Mouse (Mus musculus) CH12.LX (cell line): Measurements from ENCODE around the gene Plppr5. TPM values are rescaled to one million over a fixed set of nuclear protein-coding genes. Genes with fewer than 3 reads are reported as not detected.

ENCODE experiments used
- DNase-seq: peaks from one replicate; pipeline ENCODE4 v3.0.0-alpha.2; 2013; ENCODE audit errors: extremely low read depth
- H3K27ac ChIP-seq: 2 replicates; pipeline ENCODE4 v1.5.1; 2012; ENCODE audit warnings: low read depth, mild to moderate bottlenecking, control low read depth, moderate library complexity; ENCODE audit not compliant: insufficient read depth
- H3K27me3 ChIP-seq: replicated peaks from 2 replicates; pipeline ENCODE3; 2012; ENCODE audit warnings: inconsistent platforms
- H3K36me3 ChIP-seq, 2 experiments: replicated peaks in 1 of 2; 2 replicates each; pipeline versions ENCODE3 to v1.6.1; 2012; ENCODE audit warnings: inconsistent platforms in 1 of 2, low read length in 1 of 2, mild to moderate bottlenecking in 1 of 2, mixed read lengths in 1 of 2, moderate library complexity in 1 of 2; ENCODE audit not compliant: control insufficient read depth in 1 of 2, insufficient read depth in 1 of 2
- H3K4me1 ChIP-seq, 2 experiments: 2 replicates each; pipeline ENCODE4 v1.6.1; 2012; ENCODE audit warnings: inconsistent platforms in 1 of 2, moderate library complexity in 1 of 2; ENCODE audit not compliant: insufficient read depth in 2 of 2, control insufficient read depth in 1 of 2
- H3K4me2 ChIP-seq: 2 replicates; pipeline ENCODE4 v1.6.1; 2012; ENCODE audit warnings: low read depth, mild to moderate bottlenecking, control low read depth; ENCODE audit not compliant: poor library complexity, insufficient read depth, severe bottlenecking
- H3K4me3 ChIP-seq, 3 experiments: fragments of 150-350 bp in 1 of 3; sonication (generic) in 1 of 3; replicated peaks in 1 of 3; 2 replicates each; pipeline versions ENCODE3 to v1.5.1; 2011 to 2012; ENCODE audit warnings: low read depth in 2 of 3, low read length in 2 of 3, mild to moderate bottlenecking in 2 of 3, moderate library complexity in 2 of 3, control low read depth in 1 of 3, improper control_type of control experiment in 1 of 3, inconsistent platforms in 1 of 3, mixed read lengths in 1 of 3; ENCODE audit not compliant: poor library complexity in 1 of 3
- H3K79me2 ChIP-seq: replicated peaks from 2 replicates; pipeline ENCODE4 v1.6.1; 2012; ENCODE audit warnings: mild to moderate bottlenecking, moderate library complexity; ENCODE audit not compliant: control insufficient read depth, poor library complexity, insufficient read depth, severe bottlenecking; ENCODE audit errors: extremely low read depth
- H3K9ac ChIP-seq: 2 replicates; pipeline ENCODE4 v1.6.1; 2012; ENCODE audit warnings: low read depth, mild to moderate bottlenecking, control low read depth, moderate library complexity; ENCODE audit not compliant: insufficient read depth
- H3K9me3 ChIP-seq: replicated peaks from 2 replicates; pipeline ENCODE3; 2012; ENCODE audit warnings: low read length, inconsistent platforms, mixed read lengths
- BHLHE40 ChIP-seq: IDR thresholded peaks from 2 replicates; pipeline ENCODE4 v1.6.1; 2011; ENCODE audit warnings: mild to moderate bottlenecking, low read depth, low read length, improper control_type of control experiment
- CHD2 ChIP-seq: IDR thresholded peaks from 2 replicates; pipeline ENCODE4 v1.6.1; 2011; ENCODE audit warnings: low read length, improper control_type of control experiment
- CTCF ChIP-seq, 2 experiments: IDR thresholded peaks in 1 of 2; conservative IDR thresholded peaks in 1 of 2; 2 replicates each; pipeline ENCODE4 v1.5.1; 2011 to 2012; ENCODE audit warnings: low read depth in 2 of 2, low read length in 2 of 2, improper control_type of control experiment in 1 of 2, inconsistent platforms in 1 of 2, mild to moderate bottlenecking in 1 of 2, moderate library complexity in 1 of 2
- E2F4 ChIP-seq: IDR thresholded peaks from 2 replicates; pipeline ENCODE4 v1.6.1; 2011; ENCODE audit warnings: low read depth, low read length, improper control_type of control experiment; ENCODE audit not compliant: insufficient replicate concordance
- ELF1 ChIP-seq: IDR thresholded peaks from 2 replicates; pipeline ENCODE4 v1.6.1; 2014; ENCODE audit warnings: low read depth, mild to moderate bottlenecking, inconsistent platforms, low read length, improper control_type of control experiment
- EP300 ChIP-seq: IDR thresholded peaks from 2 replicates; pipeline ENCODE4 v1.6.1; 2011; ENCODE audit warnings: low read length, improper control_type of control experiment
- IRF4 ChIP-seq: IDR thresholded peaks from 2 replicates; pipeline ENCODE4 v1.6.1; 2014; ENCODE audit warnings: low read depth, mild to moderate bottlenecking, inconsistent platforms, low read length, improper control_type of control experiment
- MAFK ChIP-seq: IDR thresholded peaks from 2 replicates; pipeline ENCODE4 v1.6.1; 2011; ENCODE audit warnings: low read length, improper control_type of control experiment; ENCODE audit not compliant: insufficient replicate concordance
- NELFE ChIP-seq: IDR thresholded peaks from 2 replicates; pipeline ENCODE4 v1.6.1; 2011; ENCODE audit warnings: low read depth, low read length, improper control_type of control experiment
- NRF1 ChIP-seq: IDR thresholded peaks from 2 replicates; pipeline ENCODE4 v1.6.1; 2014; ENCODE audit warnings: low read depth, mild to moderate bottlenecking, inconsistent platforms, low read length, improper control_type of control experiment, moderate library complexity
- POLR2A ChIP-seq: IDR thresholded peaks from 2 replicates; pipeline ENCODE4 v1.6.1; 2011; ENCODE audit warnings: low read depth, mild to moderate bottlenecking, improper control_type of control experiment, low read length
- POLR2AphosphoS2 ChIP-seq: IDR thresholded peaks from 2 replicates; pipeline ENCODE4 v1.6.1; 2011; ENCODE audit warnings: low read depth, low read length, improper control_type of control experiment
- RCOR1 ChIP-seq: conservative IDR thresholded peaks from 2 replicates; pipeline ENCODE4 v1.6.1; 2012; ENCODE audit warnings: low read depth, mild to moderate bottlenecking, inconsistent platforms, low read length, improper control_type of control experiment
- SIN3A ChIP-seq: IDR thresholded peaks from 2 replicates; pipeline ENCODE4 v1.6.1; 2012; ENCODE audit warnings: low read length, improper control_type of control experiment, inconsistent platforms
- SMC3 ChIP-seq: IDR thresholded peaks from 2 replicates; pipeline ENCODE4 v1.6.1; 2011; ENCODE audit warnings: low read depth, low read length, improper control_type of control experiment
- TBP ChIP-seq: conservative IDR thresholded peaks from 2 replicates; pipeline ENCODE4 v1.6.1; 2011; ENCODE audit warnings: low read depth, low read length, improper control_type of control experiment
- TCF12 ChIP-seq: IDR thresholded peaks from 2 replicates; pipeline ENCODE4 v1.6.1; 2014; ENCODE audit warnings: low read depth, mild to moderate bottlenecking, inconsistent platforms, low read length, improper control_type of control experiment
- ZC3H11A ChIP-seq: IDR thresholded peaks from 2 replicates; pipeline ENCODE4 v1.6.1; 2012; ENCODE audit warnings: low read depth, mild to moderate bottlenecking, inconsistent platforms, low read length, improper control_type of control experiment
- ZKSCAN1 ChIP-seq: IDR thresholded peaks from 2 replicates; pipeline ENCODE4 v1.6.1; 2012; ENCODE audit warnings: low read depth, inconsistent platforms, low read length, improper control_type of control experiment, borderline replicate concordance
- ZMIZ1 ChIP-seq: IDR thresholded peaks from 2 replicates; pipeline ENCODE4 v1.6.1; 2012; ENCODE audit warnings: low read depth, mild to moderate bottlenecking, inconsistent platforms, low read length, improper control_type of control experiment
- ZNF384 ChIP-seq: IDR thresholded peaks from 2 replicates; pipeline ENCODE4 v1.6.1; 2012; ENCODE audit warnings: low read depth, low read length, improper control_type of control experiment, inconsistent platforms
- dilution Hi-C: fragments of 300-500 bp; cut with MboI; formaldehyde crosslinking; loops from 2 replicates; pipeline ENCODE4 v1.14.3; 2020; ENCODE audit warnings: low sequenced_read_pairs; ENCODE audit not compliant: extremely low pct_unique_long_range_greater_than_20kb, extremely low pct_ligation_motif_present
- in situ Hi-C: fragments of 300-500 bp; cut with MboI; formaldehyde crosslinking; loops from 3 replicates; pipeline ENCODE4 v1.14.3; 2019; ENCODE audit warnings: low sequenced_read_pairs, low pct_ligation_motif_present, low pct_unique_long_range_greater_than_20kb, mixed read lengths
- polyA plus RNA-seq: library from polyadenylated mRNA; unstranded; fragments of >175 nt; gene quantifications from 2 replicates; pipeline ENCODE4 v1.2.1, GENCODE M21; 2012; ENCODE audit warnings: low read depth; ENCODE audit not compliant: insufficient read length
- total RNA-seq, 2 experiments: library from RNA; depleted of rRNA; stranded (reverse); fragments of 300-350 nt in 1 of 2; fragments of >200 nt in 1 of 2; gene quantifications; 2 replicates each; pipeline ENCODE4 v1.2.3; 2012 to 2014

Plppr5 gene
- total and polyA plus RNA-seq, 3 experiments, result not detected

DNA sequence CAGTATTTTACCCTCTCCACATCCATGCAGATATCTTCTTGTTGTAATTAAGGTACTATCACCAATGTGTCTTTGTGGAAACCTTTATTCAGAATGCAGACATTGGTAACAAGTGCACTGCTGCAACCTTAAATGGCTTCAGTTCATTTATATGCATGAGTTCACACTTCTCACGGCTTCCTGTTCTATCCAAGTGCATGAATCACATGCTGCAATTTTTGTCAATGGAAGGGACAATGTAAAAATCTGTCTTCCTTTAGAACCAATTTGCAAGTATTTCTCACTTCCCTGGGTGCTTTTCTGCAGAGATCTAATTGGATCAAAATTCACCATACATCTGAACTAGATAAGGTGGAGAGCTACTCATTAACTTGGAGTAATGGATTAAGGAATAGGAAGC is 27.8 kb downstream of the Plppr5 start:
- H3K27me3 ChIP-seq, result no peaks in the 10 kb centered on the region
- no peak overlapping the region for H3K4me2 ChIP-seq
- H3K4me1 ChIP-seq, result peaks cover 0 to 6% of the 10 kb centered on the region in 2 experiments; a peak in 1 of 4 replicates
- in situ Hi-C loops, result no loop called here
- dilution Hi-C loops, result no loop called here
- H3K4me3 ChIP-seq, result no peak overlapping the region
- TF ChIP-seq TBP, result no peak
- TF ChIP-seq ZC3H11A, result no peak
- no peak for TF ChIP-seq POLR2A
- no peak for TF ChIP-seq BHLHE40
- no peak for TF ChIP-seq NRF1
- no peak for TF ChIP-seq POLR2AphosphoS2
- TF ChIP-seq ELF1, result no peak
- no peak for TF ChIP-seq MAFK
- TF ChIP-seq SMC3, result no peak
- TF ChIP-seq RCOR1, result no peak
- no peak for TF ChIP-seq CHD2
- no peak for TF ChIP-seq TCF12
- no peak for TF ChIP-seq ZKSCAN1
- no peak for TF ChIP-seq IRF4
- TF ChIP-seq NELFE, result no peak
- no peak for TF ChIP-seq SIN3A
- no peak for TF ChIP-seq EP300
- TF ChIP-seq ZNF384, result no peak
- H3K9ac ChIP-seq, result no peak overlapping the region
- H3K9me3 ChIP-seq, result no peaks in the 10 kb centered on the region
- DNase-seq, result no peak
- H3K36me3 ChIP-seq, result no peaks in the 10 kb centered on the region
- no peaks in the 10 kb centered on the region for H3K79me2 ChIP-seq
- no peak overlapping the region for H3K27ac ChIP-seq

- no peak overlapping the region for H3K4me2 ChIP-seq
- H3K4me3 ChIP-seq, result no peak overlapping the region
- H3K9ac ChIP-seq, result no peak overlapping the region
- no peaks in the 10 kb centered on the region for H3K36me3 ChIP-seq
- H3K27ac ChIP-seq, result no peak overlapping the region
- no peaks in the 10 kb centered on the region for H3K9me3 ChIP-seq
- no peaks in the 10 kb centered on the region for H3K79me2 ChIP-seq
- TF ChIP-seq CTCF (conservative IDR thresholded peaks at IDR 0.05 in 1 of 2, IDR thresholded peaks at IDR 0.05 in 1 of 2; ENCODE audit: low read depth in 2 of 2, low read length in 2 of 2) (no peak), RCOR1 (no peak), IRF4 (no peak), ZMIZ1 (no peak), E2F4 (no peak)
- no peak for DNase-seq
- no peaks in the 10 kb centered on the region for H3K27me3 ChIP-seq
- dilution Hi-C loops (no loop called here), in situ Hi-C loops (no loop called here)
- H3K4me1 ChIP-seq, result peaks cover 0 to 6% of the 10 kb centered on the region in 2 experiments; a peak in 1 of 4 replicates
Observed at GRCm38 (mm10) chr3:117603458-117603857, 28.8 kb downstream of the Plppr5 start.
